Mouse (Mus musculus) urinary bladder, adult 18-20 months (tissue): ENCODE results near the gene Mast2.
A peak's percentile ranks its signal among the peaks of the same experiment; 100 is the strongest.

ENCODE experiments used
- DNase-seq, 2 experiments: peaks; one replicate each; pipeline ENCODE4 v3.0.0; 2022; ENCODE audit warnings: low spot score in 2 of 2, mixed read lengths in 2 of 2

The Mast2 gene

DNA sequence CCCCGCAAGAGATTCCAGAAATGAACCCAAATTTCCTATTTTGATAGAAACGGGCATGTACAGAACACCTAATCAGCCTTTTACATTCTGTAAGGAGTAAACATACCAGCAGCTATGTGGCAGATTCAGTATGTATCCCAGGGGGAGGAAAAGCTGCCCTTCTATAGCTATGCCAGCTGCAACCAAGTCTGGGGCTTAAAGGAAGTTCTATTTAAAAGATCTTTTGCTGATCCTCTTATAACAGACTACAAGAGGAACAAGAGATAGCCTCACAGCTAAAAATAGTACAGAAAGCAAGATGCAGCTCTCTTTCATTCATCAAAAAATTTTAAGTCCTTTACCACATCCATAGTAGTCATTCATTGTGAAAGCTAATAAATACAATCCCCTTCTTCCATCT, 57.3 kb downstream of the Mast2 start:
- no peak for DNase-seq

DNA sequence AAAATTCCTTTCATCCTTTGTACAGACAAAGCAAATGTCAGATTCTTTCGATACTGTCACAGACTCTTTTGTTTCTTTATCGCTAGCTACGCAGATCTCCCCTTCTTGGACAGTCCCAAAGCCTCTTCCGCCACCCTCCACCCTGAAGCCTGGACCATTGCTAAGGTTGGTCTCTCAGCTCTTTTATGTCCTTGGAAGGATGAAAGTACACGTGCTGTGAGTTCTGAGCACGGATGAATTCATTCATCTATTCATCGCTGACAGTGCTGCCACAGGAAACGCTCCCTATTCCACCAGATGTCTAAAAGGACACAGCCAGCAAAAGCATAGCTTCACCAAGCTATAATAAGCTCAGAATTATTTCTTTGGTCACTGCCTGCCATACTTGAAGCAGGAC, 58.0 kb downstream of the Mast2 start:
- DNase-seq: no peak

DNA sequence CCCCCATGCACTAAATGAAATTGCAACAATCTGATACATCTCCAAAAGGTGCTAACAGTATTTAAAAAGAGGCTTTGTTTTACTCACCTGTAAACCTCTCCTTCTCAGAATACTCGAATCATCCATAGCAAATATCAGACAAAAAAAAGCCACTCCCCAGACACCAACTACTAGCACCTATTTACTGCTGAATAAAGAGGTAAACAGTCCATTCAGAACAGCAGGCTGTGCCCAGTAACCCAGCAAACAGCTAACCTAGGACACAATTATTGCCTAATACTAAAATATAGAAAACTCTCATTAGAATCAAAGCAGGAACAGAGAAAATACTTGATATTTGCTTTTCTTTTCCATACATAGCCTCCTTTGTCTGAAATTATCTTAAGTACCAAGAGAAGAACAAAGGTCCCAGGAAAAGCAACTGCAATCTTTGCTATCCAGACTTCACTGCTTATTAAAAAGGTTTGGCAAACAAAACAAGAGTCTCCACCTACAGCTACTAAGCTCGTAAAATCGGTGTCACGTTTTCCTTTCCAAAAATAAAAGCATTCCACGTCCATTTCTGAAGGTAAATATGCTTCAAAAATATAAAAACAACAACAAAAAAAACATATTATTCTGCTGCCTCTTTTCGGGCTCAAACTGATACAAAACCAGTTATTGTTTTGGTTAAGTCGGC, 58.6 kb downstream of the Mast2 start:
- no peak for DNase-seq

DNA sequence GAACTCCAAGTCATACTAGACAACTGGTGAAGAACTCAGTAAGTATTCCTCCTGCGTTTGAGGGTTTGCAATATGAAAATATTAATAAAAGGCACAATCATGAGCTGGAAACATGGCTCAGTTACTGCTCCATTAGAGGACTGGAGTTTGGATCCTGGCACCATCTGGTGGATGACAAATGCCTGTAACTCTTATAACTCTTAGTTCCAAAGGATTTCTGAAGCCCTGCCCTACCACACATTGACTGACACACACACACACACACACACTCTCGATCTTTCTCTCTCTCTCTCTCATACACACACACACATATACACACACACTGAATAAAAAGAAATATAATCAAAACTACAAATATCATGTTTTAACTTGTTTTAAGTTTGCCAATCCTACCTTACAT, 60.1 kb downstream of the Mast2 start:
- no peak for DNase-seq

GRCm38 (mm10) chr4:116402708-116403107, 61.3 kb downstream of the Mast2 start:
- DNase-seq: no peak

DNA sequence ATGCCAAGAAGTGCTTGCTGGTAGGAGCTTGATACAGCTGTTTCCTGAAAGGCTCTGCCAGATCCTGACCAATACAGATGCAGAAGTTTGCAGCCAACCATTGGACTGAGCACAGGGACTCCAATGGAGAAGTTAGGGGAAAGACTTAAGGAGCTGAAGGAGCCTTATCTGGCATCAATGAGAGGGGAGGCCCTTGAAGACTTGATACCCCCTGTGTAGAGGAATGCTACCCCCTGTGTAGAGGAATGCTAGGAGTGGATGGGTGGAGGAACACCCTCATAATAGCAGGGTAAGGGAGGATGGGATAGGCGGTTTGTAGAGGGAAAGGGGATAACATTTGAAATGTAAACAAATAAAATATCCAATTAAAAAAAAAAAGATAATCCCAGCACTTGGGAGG, 65.9 kb downstream of the Mast2 start:
- no peak for DNase-seq

- no peak for DNase-seq
Observed at GRCm38 (mm10) chr4:116377973-116378667, 85.9 kb downstream of the Mast2 start.

GRCm38 (mm10) chr4:116371676-116372075, 92.3 kb downstream of the Mast2 start:
- peak in 1 of 2 experiments; percentile 22 for DNase-seq

GRCm38 (mm10) chr4:116358099-116358498, 105.9 kb downstream of the Mast2 start:
- DNase-seq: no peak

DNA sequence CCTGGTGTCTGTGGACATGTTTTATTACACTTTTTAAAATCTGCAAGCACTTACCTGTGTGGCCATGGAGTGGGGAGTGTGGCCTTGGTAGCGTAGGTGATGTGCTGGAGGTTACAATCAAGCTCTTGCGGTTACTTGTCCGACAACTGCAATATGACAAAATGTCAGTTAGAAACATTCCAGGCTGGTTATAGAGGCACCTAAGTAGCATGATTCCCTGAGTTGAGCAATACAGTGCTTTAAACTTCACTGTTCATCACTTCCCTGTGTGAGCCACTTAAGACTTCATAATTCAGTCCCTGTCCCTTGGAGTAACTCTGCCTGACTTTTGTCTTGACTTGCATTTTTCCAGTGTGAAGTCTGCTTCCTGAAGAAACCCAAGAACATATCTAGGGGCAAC, 111.1 kb downstream of the Mast2 start:
- DNase-seq: no peak

DNA sequence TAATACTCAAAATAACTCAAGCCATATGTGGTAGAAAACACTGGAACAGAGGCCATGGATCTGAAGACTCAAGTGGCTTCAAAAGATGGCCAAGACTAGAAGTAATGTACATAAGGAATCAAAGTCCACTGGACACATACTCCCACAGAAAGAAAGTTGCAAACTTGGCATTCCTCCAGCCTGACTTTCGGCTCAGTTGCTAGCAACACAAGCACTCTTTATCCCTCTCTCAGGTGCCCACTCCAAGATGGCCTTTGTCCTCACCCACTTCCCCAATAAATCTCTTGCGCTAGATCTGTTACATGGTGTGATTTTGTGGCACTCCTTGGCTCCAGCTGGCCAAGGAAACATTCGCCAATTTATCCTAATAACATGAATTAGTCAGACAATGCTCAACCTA, 111.5 kb downstream of the Mast2 start:
- DNase-seq: no peak

DNA sequence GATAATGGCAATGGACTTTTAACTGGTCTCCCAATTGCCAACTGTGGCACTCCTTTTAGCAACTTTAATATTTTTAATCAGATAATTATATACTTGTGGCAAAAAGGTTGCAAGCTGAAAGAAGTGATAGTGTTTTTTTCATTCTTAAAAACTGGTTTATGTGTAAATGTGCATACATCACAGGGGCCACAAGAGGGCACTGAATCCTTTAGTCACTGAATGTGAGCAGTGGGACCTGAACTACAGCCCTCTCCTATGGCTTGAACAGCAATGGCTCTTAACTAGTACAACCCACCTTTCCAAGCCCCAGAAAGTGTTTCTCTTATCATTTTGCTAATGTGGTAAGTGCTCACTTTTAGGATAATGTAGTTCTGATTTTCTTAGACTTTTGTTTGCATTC, 121.9 kb downstream of the Mast2 start:
- DNase-seq: peak; percentile 6 to 11

GRCm38 (mm10) chr4:116336294-116336693, 127.7 kb downstream of the Mast2 start:
- no peak for DNase-seq

GRCm38 (mm10) chr4:116329256-116329655, 134.7 kb downstream of the Mast2 start:
- DNase-seq: no peak

DNA sequence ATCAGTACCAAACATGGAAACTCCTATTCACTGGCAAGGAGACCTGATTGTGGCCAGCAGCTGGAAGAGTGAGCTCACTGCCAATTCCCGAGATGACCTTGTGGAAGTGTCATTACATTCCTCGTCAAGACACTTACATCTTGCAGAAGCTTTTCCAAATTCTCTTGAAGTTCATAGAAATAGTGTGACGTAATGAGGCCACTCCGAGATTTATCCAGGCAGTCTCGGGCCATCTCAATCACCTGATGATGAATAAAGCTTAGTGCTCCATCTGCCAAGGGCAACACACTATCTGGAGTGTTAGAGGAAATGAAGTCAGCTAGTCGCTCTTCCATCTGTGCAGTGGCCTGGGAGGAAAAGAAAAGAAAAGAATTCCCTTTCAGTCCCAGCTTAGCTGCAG, 141.9 kb downstream of the Mast2 start:
- DNase-seq: no peak

GRCm38 (mm10) chr4:116317575-116317974, 146.4 kb downstream of the Mast2 start:
- no peak for DNase-seq

DNA sequence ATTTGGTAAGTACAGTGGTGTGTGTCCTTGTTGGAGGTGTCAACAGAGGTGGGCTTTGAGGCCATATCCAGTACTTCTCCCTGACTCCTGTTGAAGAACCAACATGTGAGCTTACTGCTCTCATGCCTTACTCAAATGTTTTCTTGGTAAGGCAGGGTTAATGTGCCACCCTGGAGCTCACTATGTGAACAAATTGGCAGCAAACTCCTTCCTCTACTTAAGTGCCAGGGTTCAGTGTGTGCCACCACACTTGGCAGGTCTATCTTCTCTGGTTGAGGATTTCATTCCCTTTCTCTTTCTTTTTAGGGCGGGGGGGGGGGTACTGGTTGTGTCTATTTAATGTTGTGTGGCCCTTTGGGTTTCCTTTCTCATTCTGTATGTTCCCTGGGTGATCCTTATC, 159.4 kb downstream of the Mast2 start:
- no peak for DNase-seq

- DNase-seq: no peak
Observed at GRCm38 (mm10) chr4:116300878-116301355, 163.1 kb downstream of the Mast2 start.

DNA sequence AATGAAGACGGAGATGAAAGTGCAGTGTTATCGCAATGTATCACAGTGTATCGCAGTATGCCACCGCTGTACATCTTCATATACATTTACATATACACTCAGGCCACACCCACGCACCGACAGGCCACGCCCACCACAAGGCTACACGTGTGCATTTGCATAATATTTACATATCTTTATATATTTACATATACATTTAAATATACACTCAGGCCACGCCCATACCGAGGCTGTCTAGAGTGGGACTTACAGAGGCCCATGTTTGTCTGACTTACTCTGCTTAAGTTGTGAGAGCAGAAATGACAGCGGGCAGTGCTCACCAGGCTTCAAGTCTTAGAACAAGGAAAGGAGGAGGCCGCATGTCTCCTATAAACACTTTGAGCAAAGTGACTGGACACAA, 170.7 kb downstream of the Mast2 start:
- DNase-seq: no peak

DNA sequence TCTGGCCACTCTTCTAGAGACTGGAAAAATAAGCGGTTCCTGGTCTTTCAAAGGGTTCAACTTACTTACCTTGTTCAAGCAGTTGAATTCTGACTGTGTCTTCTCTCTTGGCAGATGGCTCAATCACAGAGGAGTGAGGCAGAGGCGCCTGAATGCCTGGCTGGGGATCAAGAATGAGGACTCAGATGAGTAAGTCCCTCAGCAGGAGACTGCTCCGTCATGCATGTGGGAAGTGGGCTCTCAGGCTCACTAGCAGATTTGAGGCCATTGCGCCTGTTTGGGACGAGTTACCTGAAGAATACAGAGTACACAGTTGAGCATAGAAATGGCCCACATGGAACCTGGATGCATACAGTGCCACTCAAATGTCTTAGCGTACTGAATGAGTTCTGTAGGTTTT, 172.4 kb downstream of the Mast2 start:
- DNase-seq: no peak

DNA sequence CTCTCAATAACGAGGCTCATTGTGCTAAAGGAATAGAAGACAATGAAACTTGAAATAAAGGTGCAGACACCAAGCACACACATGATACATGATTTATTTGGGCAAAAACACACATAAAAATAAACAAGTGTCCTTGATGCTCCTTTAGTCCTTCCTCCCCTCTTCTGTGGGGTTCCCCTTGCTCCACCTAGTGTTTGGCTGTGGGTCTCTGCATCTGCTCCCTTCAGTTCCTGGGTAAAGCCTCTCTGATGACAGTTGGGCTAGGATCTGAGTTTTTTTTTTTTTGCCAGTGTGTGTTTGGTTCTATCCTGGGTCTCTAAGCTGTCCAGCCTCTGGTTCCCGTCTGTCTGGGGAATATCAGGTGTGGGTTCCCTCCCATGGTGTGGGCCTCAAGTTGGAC, 181.8 kb downstream of the Mast2 start:
- no peak for DNase-seq

GRCm38 (mm10) chr4:116268220-116268619, 195.8 kb downstream of the Mast2 start:
- no peak for DNase-seq
